Mouse (Mus musculus) midbrain, embryonic 13.5 days (tissue): ENCODE data around the gene Fastk. TPM values are rescaled to one million over a fixed set of nuclear protein-coding genes. Genes with fewer than 3 reads are reported as not detected.

Experiments
- ATAC-seq: fragments of 200-750 bp; cut with Nextera tagmentation; 2 replicates; pipeline ENCODE4 v1.8.0; 2017; ENCODE audit warnings: mild to moderate bottlenecking, moderate TSS enrichment, moderate library complexity
- H3K27ac ChIP-seq: fragments of 300-500 bp; sonication (generic); 2 replicates; pipeline ENCODE4 v1.5.1; 2015; ENCODE audit warnings: inconsistent platforms, mild to moderate bottlenecking, moderate library complexity
- H3K27me3 ChIP-seq: fragments of 300-500 bp; sonication (generic); 2 replicates; pipeline ENCODE4 v1.6.1; 2015; ENCODE audit warnings: mild to moderate bottlenecking, inconsistent platforms
- H3K36me3 ChIP-seq: fragments of 300-500 bp; sonication (generic); 2 replicates; pipeline ENCODE4 v1.6.1; 2015; ENCODE audit warnings: mild to moderate bottlenecking, inconsistent platforms
- H3K4me1 ChIP-seq: fragments of 300-500 bp; sonication (generic); replicated peaks from 2 replicates; pipeline ENCODE4 v1.6.1; 2015; ENCODE audit warnings: inconsistent platforms
- H3K4me2 ChIP-seq: fragments of 300-500 bp; sonication (generic); replicated peaks from 2 replicates; pipeline ENCODE4 v1.6.1; 2015; ENCODE audit warnings: moderate library complexity, mild to moderate bottlenecking, inconsistent platforms
- H3K4me3 ChIP-seq: fragments of 300-500 bp; sonication (generic); replicated peaks from 2 replicates; pipeline ENCODE4 v1.5.1; 2015; ENCODE audit warnings: mild to moderate bottlenecking, inconsistent platforms
- H3K9ac ChIP-seq: fragments of 300-500 bp; sonication (generic); replicated peaks from 2 replicates; pipeline ENCODE4 v1.6.1; 2015; ENCODE audit warnings: mild to moderate bottlenecking, inconsistent platforms
- H3K9me3 ChIP-seq: fragments of 300-500 bp; sonication (generic); 2 replicates; pipeline ENCODE4 v1.6.1; 2016; ENCODE audit warnings: mild to moderate bottlenecking, inconsistent platforms
- WGBS: fragments of 180-500 bp; shearing (Covaris S2); methylation state at CpG from one replicate; pipeline ENCODE4 v1.1.7; 2015; 5-methylcytosine and 5-hydroxymethylcytosine counted together
- polyA plus RNA-seq: library from polyadenylated mRNA; unstranded; fragments of >200 nt; fragmentation: Nextera tagmentation; extraction: Ambion mirVana; gene quantifications from 2 replicates; pipeline ENCODE4 v1.2.1, GENCODE M21; 2015

Gene Fastk
- polyA plus RNA-seq, 1 experiment from 2014 or later = 95.0 TPM

DNA sequence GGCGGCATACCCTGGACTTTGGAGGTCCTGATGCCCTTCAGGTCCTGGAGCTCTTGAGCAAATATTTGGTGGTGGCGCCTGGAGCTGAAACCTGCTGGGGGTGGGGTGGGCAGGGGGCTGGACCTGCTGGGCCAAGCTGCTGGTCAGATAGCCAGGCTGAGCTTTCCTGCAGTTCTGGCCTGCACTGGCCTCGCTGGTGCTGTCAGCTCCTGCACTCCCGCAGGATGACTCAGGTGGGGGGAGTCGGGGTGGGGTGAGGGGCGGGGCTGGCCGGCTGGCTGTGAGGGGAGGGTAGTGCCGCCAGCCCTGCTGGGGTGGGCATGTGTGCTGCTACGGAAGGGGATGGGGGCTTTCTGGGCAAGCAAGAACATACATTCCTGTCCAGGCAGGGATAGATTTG lies 16.5 kb downstream of the Fastk start:
- peaks cover 41% of the 10 kb centered on the region for H3K36me3 ChIP-seq
- H3K9ac ChIP-seq = peak overlapping the region; percentile 42
- H3K27me3 ChIP-seq = peaks cover 11% of the 10 kb centered on the region
- no peaks in the 10 kb centered on the region for H3K9me3 ChIP-seq
- no peak for ATAC-seq
- no peak overlapping the region for H3K4me3 ChIP-seq
- H3K4me2 ChIP-seq = 0 out of 2 replicates have a peak overlapping the region, but pooled peaks have one; percentile 74
- no peak overlapping the region for H3K27ac ChIP-seq
- WGBS = 19% methylated on average over 9 of the region's 9 CpGs
- peaks cover 48% of the 10 kb centered on the region for H3K4me1 ChIP-seq

DNA sequence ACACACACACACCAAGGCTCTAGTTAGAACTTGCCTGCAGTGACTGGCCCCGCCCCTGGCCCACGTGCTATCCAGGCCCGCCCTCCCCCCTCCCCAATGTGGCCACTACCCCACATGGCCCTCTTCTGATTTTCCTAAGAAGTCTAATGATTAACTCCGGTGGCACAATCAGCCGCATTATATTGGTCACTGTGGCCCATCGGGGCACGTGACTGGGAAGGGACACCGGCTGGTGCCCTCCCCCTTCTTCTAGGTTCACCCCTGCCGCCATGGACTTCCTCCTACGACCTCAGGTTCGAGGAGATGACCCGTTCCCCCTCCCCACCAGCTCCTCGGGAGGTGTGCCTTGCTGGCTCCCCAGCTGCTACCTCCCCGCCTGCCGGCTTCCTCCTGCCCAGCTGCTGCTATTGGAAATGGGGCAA lies 17.1 kb downstream of the Fastk start:
- no peak overlapping the region for H3K27ac ChIP-seq
- H3K9ac ChIP-seq = peak overlapping the region; percentile 42
- peak overlapping the region; percentile 74 for H3K4me2 ChIP-seq
- no peak for ATAC-seq
- peaks cover 49% of the 10 kb centered on the region for H3K4me1 ChIP-seq
- peaks cover 11% of the 10 kb centered on the region for H3K27me3 ChIP-seq
- no peaks in the 10 kb centered on the region for H3K9me3 ChIP-seq
- 7% methylated on average over 13 of the region's 15 CpGs for WGBS
- H3K4me3 ChIP-seq = peak overlapping the region; percentile 6; the same call in 1 of the 2 replicates
- H3K36me3 ChIP-seq = peaks cover 36% of the 10 kb centered on the region

- H3K4me1 ChIP-seq = peaks cover 57% of the 10 kb centered on the region
- 15% methylated on average over 12 of the region's 12 CpGs for WGBS
- H3K9ac ChIP-seq = no peak overlapping the region; the same call in 1 of the 2 replicates
These were observed 17.8 kb downstream of the Fastk start for GRCm38 (mm10) chr5:24427285-24427633.

DNA sequence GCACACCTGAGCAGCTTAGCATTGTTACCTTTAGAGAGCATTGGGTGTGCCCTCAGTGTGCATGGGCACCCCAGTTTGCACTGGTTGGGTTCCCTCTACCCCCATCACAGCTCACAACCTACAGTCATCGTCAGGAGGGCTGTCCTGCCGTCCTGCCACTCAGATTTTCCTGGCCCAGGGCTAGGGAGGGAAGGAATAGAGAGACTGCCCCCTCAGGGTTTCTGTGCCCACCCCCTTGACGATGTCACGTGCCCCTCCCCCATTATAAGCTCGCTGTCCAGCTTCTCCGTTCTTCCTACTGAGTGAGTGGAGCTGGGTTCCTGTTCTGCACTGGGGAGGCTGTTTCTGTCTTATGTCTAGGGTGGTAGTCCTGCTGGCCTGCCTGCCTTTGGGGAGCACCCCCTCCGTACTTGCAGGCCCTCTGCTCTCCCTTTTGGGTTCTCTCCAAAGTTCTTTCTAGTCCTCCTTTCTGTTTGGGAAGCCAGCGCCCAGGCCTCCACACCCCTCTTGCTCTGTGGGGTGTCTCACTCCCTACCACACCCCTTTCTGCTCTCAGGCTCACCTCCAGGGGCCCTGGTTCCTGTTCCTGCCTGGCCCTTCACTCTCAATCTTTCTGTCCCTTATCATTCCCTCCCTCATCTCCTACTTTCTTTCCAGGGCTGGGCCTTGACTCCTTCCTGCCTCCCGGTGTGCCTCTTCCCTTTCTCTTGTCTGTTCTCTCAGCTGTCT lies 18.4 kb downstream of the Fastk start:
- H3K36me3 ChIP-seq = peaks cover 23% of the 10 kb centered on the region
- ATAC-seq = no peak
- H3K27me3 ChIP-seq = peaks cover 11% of the 10 kb centered on the region
- no peak overlapping the region for H3K27ac ChIP-seq
- peak overlapping the region; percentile 74 for H3K4me2 ChIP-seq
- no peaks in the 10 kb centered on the region for H3K9me3 ChIP-seq
- H3K4me3 ChIP-seq = peak overlapping the region; percentile 67
- H3K9ac ChIP-seq = peak overlapping the region; percentile 74
- 12% methylated on average over 9 of the region's 9 CpGs for WGBS
- H3K4me1 ChIP-seq = peaks cover 62% of the 10 kb centered on the region

More at GRCm38 (mm10) chr5:24427285-24427633, 17.8 kb downstream of the Fastk start:
- peaks cover 29% of the 10 kb centered on the region for H3K36me3 ChIP-seq
- H3K27me3 ChIP-seq = peaks cover 11% of the 10 kb centered on the region
- no peaks in the 10 kb centered on the region for H3K9me3 ChIP-seq
- no peak for ATAC-seq
- H3K4me2 ChIP-seq = peak overlapping the region; percentile 74
- H3K4me3 ChIP-seq = peak overlapping the region; percentile 2; the same call in 1 of the 2 replicates
- no peak overlapping the region for H3K27ac ChIP-seq

GRCm38 (mm10) chr5:24426037-24426432 lies 19.1 kb downstream of the Fastk start:
- H3K4me1 ChIP-seq = peaks cover 64% of the 10 kb centered on the region
- peak overlapping the region; percentile 74 for H3K9ac ChIP-seq
- peaks cover 11% of the 10 kb centered on the region for H3K27me3 ChIP-seq
- peak overlapping the region; percentile 91; the same call in 1 of the 2 replicates for H3K27ac ChIP-seq
- H3K4me2 ChIP-seq = peak overlapping the region; percentile 74
- under 1% methylated on average over 10 of the region's 10 CpGs for WGBS
- H3K9me3 ChIP-seq = no peaks in the 10 kb centered on the region
- no peak for ATAC-seq
- peaks cover 21% of the 10 kb centered on the region for H3K36me3 ChIP-seq
- H3K4me3 ChIP-seq = peak overlapping the region; percentile 67

GRCm38 (mm10) chr5:24425421-24426036 lies 19.6 kb downstream of the Fastk start:
- Histone ChIP-seq H3K9me3 (no peaks in the 10 kb centered on the region), H3K9ac (peak overlapping the region; percentile 74), H3K4me1 (peaks cover 64% of the 10 kb centered on the region), H3K27ac (peak overlapping the region; percentile 91; the same call in 1 of the 2 replicates), H3K27me3 (peaks cover 11% of the 10 kb centered on the region), H3K4me3 (peak overlapping the region; percentile 67), H3K4me2 (peak overlapping the region; percentile 74), H3K36me3 (peaks cover 21% of the 10 kb centered on the region)
- whole genome bisulfite sequencing = 2% methylated on average over 17 of the region's 30 CpGs
- no peak for ATAC-seq

DNA sequence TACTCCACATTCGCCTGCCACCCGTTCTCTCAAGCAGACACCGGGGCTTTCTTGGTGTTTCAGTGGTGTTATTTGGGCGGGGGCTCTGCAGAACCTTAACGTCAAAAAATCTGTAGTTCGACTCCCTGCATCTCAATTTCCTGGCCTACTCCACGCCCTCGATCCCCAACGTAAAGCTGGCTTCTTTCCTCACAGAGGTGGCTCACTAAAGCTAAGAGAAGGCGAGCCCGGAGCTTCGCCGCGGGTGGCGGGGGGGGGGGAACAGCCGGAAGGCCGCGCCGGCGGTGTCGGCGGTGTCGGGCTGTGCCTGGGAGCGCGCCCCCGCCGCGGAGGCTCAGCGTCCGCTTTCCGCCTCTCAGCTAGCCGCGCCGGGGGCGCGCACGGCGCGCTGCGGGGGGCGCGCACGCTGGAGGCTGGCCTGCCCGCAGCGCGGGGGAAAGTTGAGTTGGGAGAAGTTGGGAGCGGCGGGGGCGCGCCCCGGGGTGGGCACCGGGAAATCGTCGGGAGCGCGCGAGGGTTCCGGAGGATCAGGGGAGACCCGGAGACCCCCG lies 20.2 kb downstream of the Fastk start:
- Histone ChIP-seq H3K27ac (peak overlapping the region; percentile 91), H3K9me3 (no peaks in the 10 kb centered on the region), H3K9ac (peak overlapping the region; percentile 74), H3K27me3 (peaks cover 11% of the 10 kb centered on the region), H3K36me3 (peaks cover 21% of the 10 kb centered on the region), H3K4me1 (peaks cover 64% of the 10 kb centered on the region), H3K4me3 (peak overlapping the region; percentile 67), H3K4me2 (peak overlapping the region; percentile 74)
- WGBS = under 1% methylated on average over 59 of the region's 60 CpGs
- ATAC-seq = no peak

- 16% methylated on average over 21 of the region's 21 CpGs for WGBS
- H3K9ac ChIP-seq = peak overlapping the region; percentile 74
- H3K4me1 ChIP-seq = peaks cover 64% of the 10 kb centered on the region
- H3K4me2 ChIP-seq = peak overlapping the region; percentile 74
- H3K27me3 ChIP-seq = peaks cover 11% of the 10 kb centered on the region
- H3K4me3 ChIP-seq = peak overlapping the region; percentile 67
- H3K27ac ChIP-seq = peak overlapping the region; percentile 91
- H3K36me3 ChIP-seq = peaks cover 23% of the 10 kb centered on the region
- H3K9me3 ChIP-seq = no peaks in the 10 kb centered on the region
- 0 out of 2 replicates have a peak, but pooled peaks have one; percentile 0 for ATAC-seq
These were observed 20.9 kb downstream of the Fastk start for GRCm38 (mm10) chr5:24424004-24424781.

DNA sequence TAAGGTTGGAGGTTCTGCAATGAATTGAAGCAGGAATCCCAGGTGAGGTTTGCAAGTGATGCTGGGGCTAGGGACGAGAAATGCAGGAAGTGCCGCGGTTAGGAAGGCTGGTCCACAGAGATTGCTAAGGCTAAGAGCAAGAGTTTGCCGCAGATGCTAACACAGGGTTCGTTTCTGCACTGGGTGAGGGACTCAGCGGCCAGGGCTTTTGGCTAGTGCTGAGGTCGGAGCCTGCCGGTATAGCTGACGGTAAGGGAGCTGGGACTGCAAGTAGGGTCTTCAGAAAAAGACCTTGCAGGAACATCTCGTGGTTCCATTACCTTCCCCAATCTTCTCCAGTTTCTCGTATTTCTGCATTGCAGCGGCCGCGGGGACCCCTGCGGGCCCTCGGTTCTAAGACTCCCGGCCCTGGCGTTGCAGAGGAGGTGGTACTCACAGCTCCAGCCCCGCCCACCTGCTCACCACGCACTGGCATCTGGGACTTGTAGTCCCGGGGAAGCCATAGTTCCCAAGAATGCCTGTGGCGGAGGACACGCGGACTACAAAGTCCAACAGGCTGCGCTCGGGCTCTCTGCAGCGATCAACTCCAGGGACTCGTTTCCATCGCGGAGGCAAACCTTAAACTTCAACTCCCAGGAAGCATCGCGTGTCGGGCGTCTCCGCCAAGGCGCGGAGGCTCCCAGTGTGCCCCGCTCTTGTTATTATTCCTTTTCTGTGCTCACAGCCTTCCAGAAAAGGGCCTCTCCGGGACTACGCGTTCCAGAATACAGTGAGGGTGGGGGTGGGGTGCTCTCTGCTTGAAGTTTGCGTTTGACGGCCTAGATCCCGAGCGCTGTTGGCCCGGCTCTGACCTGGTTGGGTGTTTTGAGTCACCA lies 21.7 kb downstream of the Fastk start, which contains the start of the genes Cdk5 and Slc4a2:
Gene Cdk5 (minus strand): TSS at position 402 of the 875 bp plus-strand sequence.
Gene Slc4a2 (plus strand): TSS at position 709 of the 875 bp plus-strand sequence.
- Histone ChIP-seq H3K27ac (peak within 1 kb of the TSS; percentile 91), H3K27me3 (peaks cover 11% of the 10 kb centered on the region), H3K9ac (peak within 1 kb of the TSS; percentile 84), H3K4me2 (peak within 1 kb of the TSS; percentile 74), H3K36me3 (peaks cover 30% of the 10 kb centered on the region), H3K4me1 (peaks cover 57% of the 10 kb centered on the region), H3K4me3 (peak within 1 kb of the TSS; percentile 67), H3K9me3 (no peaks in the 10 kb centered on the region)
- peak; percentile 96 for ATAC-seq
- 0% methylated on average over 46 of the region's 46 CpGs for WGBS

- 85% methylated on average over 9 of the region's 9 CpGs for WGBS
- H3K4me3 ChIP-seq = no peak overlapping the region
- 0 out of 2 replicates have a peak, but pooled peaks cover 4% of the 10 kb centered on the region for H3K27me3 ChIP-seq
- peaks cover 37% of the 10 kb centered on the region for H3K36me3 ChIP-seq
- no peaks in the 10 kb centered on the region for H3K9me3 ChIP-seq
- peaks cover 41% of the 10 kb centered on the region for H3K4me1 ChIP-seq
- no peak for ATAC-seq
- H3K9ac ChIP-seq = no peak overlapping the region
- H3K27ac ChIP-seq = no peak overlapping the region
- no peak overlapping the region for H3K4me2 ChIP-seq
These were observed 24.7 kb downstream of the Fastk start for GRCm38 (mm10) chr5:24420381-24420780.
